Mouse (Mus musculus) neural tube, embryonic 12.5 days (tissue): ENCODE measurements around the gene Itga7. TPM values are rescaled to one million over a fixed set of nuclear protein-coding genes. Genes with fewer than 3 reads are reported as not detected.

Experiments used
- ATAC-seq: fragments of 200-750 bp; cut with Nextera tagmentation; 2 replicates; pipeline ENCODE4 v1.8.0; 2017; ENCODE audit warnings: low read depth, mild to moderate bottlenecking, moderate TSS enrichment, moderate library complexity; ENCODE audit not compliant: low FRiP score
- H3K27ac ChIP-seq: fragments of 300-500 bp; sonication (generic); 2 replicates; pipeline ENCODE4 v1.5.1; 2016
- H3K27me3 ChIP-seq: fragments of 300-500 bp; sonication (generic); replicated peaks from 2 replicates; pipeline ENCODE4 v1.6.1; 2016; ENCODE audit warnings: mild to moderate bottlenecking
- H3K36me3 ChIP-seq: fragments of 300-500 bp; sonication (generic); 2 replicates; pipeline ENCODE4 v1.6.1; 2016; ENCODE audit warnings: mild to moderate bottlenecking
- H3K4me1 ChIP-seq: fragments of 300-500 bp; sonication (generic); 2 replicates; pipeline ENCODE4 v1.6.1; 2016
- H3K4me2 ChIP-seq: fragments of 300-500 bp; sonication (generic); replicated peaks from 2 replicates; pipeline ENCODE4 v1.6.1; 2016; ENCODE audit warnings: mild to moderate bottlenecking
- H3K4me3 ChIP-seq: fragments of 300-500 bp; sonication (generic); 2 replicates; pipeline ENCODE4 v1.5.1; 2016
- H3K9ac ChIP-seq: fragments of 300-500 bp; sonication (generic); 2 replicates; pipeline ENCODE4 v1.6.1; 2016; ENCODE audit warnings: mild to moderate bottlenecking
- H3K9me3 ChIP-seq: fragments of 300-500 bp; sonication (generic); 2 replicates; pipeline ENCODE4 v1.6.1; 2016; ENCODE audit warnings: mild to moderate bottlenecking
- WGBS: fragments of 180-500 bp; shearing (Covaris S2); methylation state at CpG from one replicate; pipeline ENCODE4 v1.1.7; 2016; 5-methylcytosine and 5-hydroxymethylcytosine counted together
- polyA plus RNA-seq: library from polyadenylated mRNA; unstranded; fragments of >200 nt; fragmentation: Nextera tagmentation; extraction: Ambion mirVana; gene quantifications from 2 replicates; pipeline ENCODE4 v1.2.1, GENCODE M21; 2016

The Itga7 gene
- polyA plus RNA-seq, 1 experiment from 2014 or later, result 8.3 TPM

DNA sequence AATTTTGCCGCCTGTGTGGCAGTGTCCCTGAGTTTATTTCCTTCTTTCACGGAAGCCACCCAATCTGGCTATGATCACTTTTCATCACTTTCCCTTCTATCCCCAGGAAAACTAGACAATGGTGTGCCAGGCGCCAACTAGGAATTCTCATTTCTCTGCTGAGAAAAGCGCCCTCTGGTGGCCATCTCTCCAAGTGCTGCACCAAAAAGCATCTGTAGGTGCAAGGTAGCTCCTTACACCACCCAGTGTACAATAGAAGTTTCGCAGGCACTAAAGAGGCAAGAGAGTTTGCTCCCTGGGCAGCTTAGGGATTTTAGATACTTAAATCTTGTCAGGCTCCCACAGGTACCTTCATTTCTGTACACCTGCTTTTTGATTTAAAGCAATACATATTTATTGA lies 20.4 kb upstream of the Itga7 start:
- Histone ChIP-seq H3K4me2 (no peak overlapping the region), H3K9me3 (no peaks in the 10 kb centered on the region), H3K27me3 (no peaks in the 10 kb centered on the region), H3K36me3 (peaks cover 9% of the 10 kb centered on the region), H3K4me3 (no peak overlapping the region), H3K9ac (no peak overlapping the region), H3K4me1 (peaks cover 17% of the 10 kb centered on the region; the same call in 1 of the 2 replicates), H3K27ac (no peak overlapping the region)
- peak; percentile 42 for ATAC-seq
- 8% methylated on average over 5 of the region's 5 CpGs for WGBS

DNA sequence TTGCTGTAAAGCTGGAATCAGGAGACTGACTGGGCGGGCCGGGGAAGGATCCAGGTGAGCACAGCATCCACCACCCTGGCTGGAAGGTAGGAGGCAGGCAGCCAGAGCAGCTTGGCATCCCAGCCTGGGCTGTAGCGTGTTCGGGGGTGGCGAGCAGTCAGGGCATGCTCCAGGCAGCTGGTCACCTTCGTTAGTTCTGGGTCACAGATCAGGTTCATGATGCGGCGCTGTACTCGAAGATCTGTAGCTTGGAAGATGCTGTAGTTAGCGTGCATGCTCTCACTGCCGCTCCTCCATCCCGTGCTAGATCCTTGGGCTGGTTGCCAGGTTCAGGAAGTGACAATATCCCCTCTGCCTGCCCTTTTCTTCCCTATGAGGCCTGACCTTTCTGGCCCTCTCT lies 19.9 kb upstream of the Itga7 start:
- no peak overlapping the region for H3K4me2 ChIP-seq
- no peak overlapping the region for H3K27ac ChIP-seq
- ATAC-seq, result peak; percentile 10; the same call in 1 of the 2 replicates
- H3K36me3 ChIP-seq, result peaks cover 11% of the 10 kb centered on the region
- 84% methylated on average over 12 of the region's 12 CpGs for WGBS
- H3K4me1 ChIP-seq, result peaks cover 19% of the 10 kb centered on the region; the same call in 1 of the 2 replicates
- no peaks in the 10 kb centered on the region for H3K9me3 ChIP-seq
- no peak overlapping the region for H3K4me3 ChIP-seq
- no peak overlapping the region for H3K9ac ChIP-seq
- H3K27me3 ChIP-seq, result no peaks in the 10 kb centered on the region

DNA sequence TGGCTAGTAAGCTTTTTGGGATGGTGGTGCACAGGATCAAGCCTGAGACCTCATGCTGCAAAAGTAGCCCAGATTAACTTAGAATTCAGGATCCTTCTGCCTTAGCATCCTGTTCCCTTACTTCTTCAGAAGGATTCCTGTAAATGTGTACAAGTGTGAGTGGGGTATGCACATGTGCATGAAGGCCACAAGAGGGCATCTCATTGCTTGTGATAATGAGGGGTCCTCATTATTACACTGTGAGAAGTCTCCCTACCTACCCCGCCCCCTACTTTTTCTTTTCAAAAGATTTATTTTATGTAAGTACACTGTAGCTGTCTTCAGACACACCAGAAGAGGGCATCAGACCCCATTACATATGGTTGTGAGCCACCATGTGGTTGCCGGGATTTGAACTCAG lies 18.1 kb upstream of the Itga7 start:
- no peak overlapping the region for H3K9ac ChIP-seq
- WGBS, result 91% methylated on average over 2 of the region's 2 CpGs

DNA sequence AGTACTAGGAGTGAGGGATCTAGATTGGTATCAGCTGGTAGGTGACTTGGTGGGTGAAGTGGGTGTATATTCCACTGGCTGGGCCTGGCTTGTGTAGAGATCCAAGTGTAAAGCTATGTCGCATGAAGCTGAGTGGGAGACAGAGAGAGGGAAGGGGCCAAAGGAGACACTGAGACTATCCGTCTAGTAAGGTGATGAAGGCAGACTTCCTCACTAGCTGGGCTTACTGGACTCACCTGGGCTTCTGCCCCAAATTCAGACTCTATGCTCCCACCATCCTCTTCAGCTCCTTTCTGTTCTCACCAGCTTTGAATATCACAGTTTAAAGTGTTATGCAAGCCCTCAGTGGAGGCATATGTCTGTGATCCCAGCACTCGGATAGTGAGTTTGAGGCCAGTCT lies 17.0 kb upstream of the Itga7 start:
- Histone ChIP-seq H3K27ac (no peak overlapping the region), H3K4me3 (no peak overlapping the region), H3K36me3 (peaks cover 11% of the 10 kb centered on the region), H3K9ac (no peak overlapping the region), H3K4me2 (no peak overlapping the region), H3K9me3 (no peaks in the 10 kb centered on the region), H3K27me3 (no peaks in the 10 kb centered on the region), H3K4me1 (peaks cover 15% of the 10 kb centered on the region)
- WGBS, result over 99% methylated on average over 3 of the region's 3 CpGs
- ATAC-seq, result no peak

More for the DNA sequence above, 18.1 kb upstream of the Itga7 start:
- Histone ChIP-seq H3K4me3 (no peak overlapping the region), H3K9me3 (no peaks in the 10 kb centered on the region), H3K27ac (no peak overlapping the region), H3K4me2 (no peak overlapping the region), H3K4me1 (peaks cover 14% of the 10 kb centered on the region), H3K36me3 (peaks cover 11% of the 10 kb centered on the region), H3K27me3 (no peaks in the 10 kb centered on the region)
- no peak for ATAC-seq

DNA sequence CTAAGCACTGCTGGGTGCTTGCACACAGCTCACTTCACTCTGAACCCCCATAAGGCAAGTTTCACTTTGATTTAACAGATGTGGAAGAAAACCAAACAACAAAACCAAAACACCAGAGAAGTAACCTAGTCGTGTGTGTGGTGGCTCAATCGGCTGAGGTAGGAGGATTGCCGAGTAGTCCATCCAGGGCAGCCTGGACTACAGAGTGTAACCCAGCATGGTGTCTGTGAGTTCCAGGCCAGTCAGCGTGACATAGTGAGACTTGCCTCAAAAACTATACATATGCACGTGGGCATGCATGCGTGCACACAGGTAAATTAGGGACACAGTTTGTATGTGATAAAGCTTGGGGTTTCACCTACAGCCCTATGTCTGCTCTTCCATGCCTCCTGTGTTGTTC lies 16.2 kb upstream of the Itga7 start:
- Histone ChIP-seq H3K27me3 (no peaks in the 10 kb centered on the region), H3K9me3 (no peaks in the 10 kb centered on the region), H3K36me3 (peaks cover 11% of the 10 kb centered on the region), H3K4me1 (peaks cover 23% of the 10 kb centered on the region), H3K4me2 (no peak overlapping the region), H3K27ac (no peak overlapping the region), H3K4me3 (no peak overlapping the region), H3K9ac (no peak overlapping the region)
- no peak for ATAC-seq
- WGBS, result 91% methylated on average over 6 of the region's 6 CpGs

DNA sequence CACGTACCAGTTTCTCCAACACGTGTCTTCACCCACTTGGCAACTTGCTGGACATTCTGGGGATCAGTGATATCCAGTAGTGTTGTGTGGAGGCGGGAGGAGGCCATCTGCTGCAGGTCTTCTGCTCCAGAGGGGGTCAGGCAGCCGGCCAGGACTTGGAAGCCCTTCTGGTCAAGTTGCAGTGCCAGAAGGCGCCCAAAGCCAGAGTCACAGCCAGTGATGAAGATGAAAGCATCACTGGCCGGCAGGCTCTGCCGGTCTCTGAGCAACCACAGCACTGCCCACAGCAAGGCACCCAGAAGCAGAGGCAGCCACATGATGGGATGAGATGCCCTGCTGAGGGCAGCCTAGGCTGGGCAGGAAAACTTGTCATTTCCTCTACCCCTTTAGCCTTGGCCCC lies 15.4 kb upstream of the Itga7 start:
- Histone ChIP-seq H3K36me3 (peaks cover 11% of the 10 kb centered on the region), H3K9ac (no peak overlapping the region), H3K27ac (no peak overlapping the region), H3K9me3 (no peaks in the 10 kb centered on the region), H3K27me3 (no peaks in the 10 kb centered on the region), H3K4me2 (no peak overlapping the region), H3K4me3 (no peak overlapping the region), H3K4me1 (peaks cover 28% of the 10 kb centered on the region)
- WGBS, result 78% methylated on average over 7 of the region's 7 CpGs
- no peak for ATAC-seq

DNA sequence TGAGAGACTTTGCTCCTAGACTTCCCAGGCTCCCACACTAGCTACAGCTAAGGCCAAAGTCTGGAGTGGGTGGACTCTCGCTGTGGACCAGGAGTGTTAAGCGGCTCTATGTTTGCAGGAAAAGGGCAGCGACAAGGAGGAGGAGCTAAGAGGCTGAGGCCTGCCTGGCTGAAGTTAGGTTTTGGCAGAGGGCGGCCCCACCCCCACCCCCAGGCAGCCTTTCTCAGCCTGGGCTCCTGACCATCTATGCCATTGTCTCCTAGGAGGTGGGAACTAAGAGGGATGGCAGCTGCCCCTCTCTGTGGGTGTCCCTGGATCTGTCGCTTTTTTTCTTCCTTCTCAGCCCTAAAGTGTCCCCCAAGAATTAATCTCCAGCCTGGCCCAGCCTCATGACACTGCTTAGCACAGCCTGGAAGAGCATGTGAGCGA lies 14.4 kb upstream of the Itga7 start:
- H3K27me3 ChIP-seq, result no peaks in the 10 kb centered on the region
- 21% methylated on average over 6 of the region's 6 CpGs for WGBS
- H3K9ac ChIP-seq, result no peak overlapping the region; the same call in 1 of the 2 replicates
- H3K9me3 ChIP-seq, result no peaks in the 10 kb centered on the region
- no peak overlapping the region for H3K4me3 ChIP-seq
- no peak for ATAC-seq
- peaks cover 35% of the 10 kb centered on the region for H3K4me1 ChIP-seq
- H3K27ac ChIP-seq, result 0 out of 2 replicates have a peak overlapping the region, but pooled peaks have one; percentile 42
- H3K4me2 ChIP-seq, result 0 out of 2 replicates have a peak overlapping the region, but pooled peaks have one; percentile 1
- H3K36me3 ChIP-seq, result peaks cover 11% of the 10 kb centered on the region

DNA sequence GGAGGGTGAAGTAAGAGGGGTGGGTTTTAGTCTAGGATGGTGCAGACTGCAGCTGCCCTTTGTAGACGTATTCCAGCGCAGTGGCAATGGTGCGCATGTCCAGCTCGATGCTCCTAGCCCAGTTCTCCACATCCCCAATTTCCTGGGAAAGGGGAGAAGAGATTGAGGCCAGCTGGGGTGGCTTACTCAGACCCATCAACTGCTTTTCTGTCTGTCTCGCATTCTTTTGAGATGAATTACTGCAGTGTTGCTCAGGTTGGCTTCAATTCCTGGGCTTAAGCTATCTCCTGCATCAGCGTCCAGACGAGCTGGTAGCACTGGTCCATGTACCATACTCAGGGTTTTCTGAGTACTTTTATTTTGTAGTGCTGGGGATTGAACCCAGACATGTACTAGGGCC lies 13.7 kb upstream of the Itga7 start:
- Histone ChIP-seq H3K27ac (no peak overlapping the region), H3K36me3 (peaks cover 11% of the 10 kb centered on the region), H3K4me2 (no peak overlapping the region), H3K9ac (no peak overlapping the region), H3K9me3 (no peaks in the 10 kb centered on the region), H3K27me3 (no peaks in the 10 kb centered on the region), H3K4me1 (peaks cover 35% of the 10 kb centered on the region), H3K4me3 (no peak overlapping the region)
- WGBS, result 84% methylated on average over 7 of the region's 7 CpGs
- ATAC-seq, result no peak

DNA sequence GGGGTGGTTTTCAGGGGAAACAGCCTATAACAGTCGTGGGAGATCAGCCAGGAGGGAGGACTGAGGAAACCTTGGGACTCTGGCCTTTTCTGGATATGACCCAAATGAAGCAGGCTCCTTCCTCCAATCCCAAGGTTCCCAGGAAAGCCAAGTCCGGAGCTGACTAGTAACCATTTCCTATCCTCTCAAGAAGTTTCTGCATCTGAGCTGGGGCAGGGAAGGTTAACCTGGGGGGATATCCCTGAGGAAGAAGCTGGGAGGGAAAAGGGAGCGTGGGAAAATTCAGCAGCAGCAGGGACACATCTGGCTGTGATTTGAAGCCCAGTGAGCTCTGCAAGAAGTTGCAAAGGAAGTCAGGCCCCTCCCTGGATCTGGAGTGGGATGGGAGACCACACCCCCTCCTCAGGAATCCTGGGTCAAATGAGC lies 12.9 kb upstream of the Itga7 start:
- Histone ChIP-seq H3K4me1 (peaks cover 35% of the 10 kb centered on the region), H3K27me3 (no peaks in the 10 kb centered on the region), H3K4me2 (no peak overlapping the region), H3K9me3 (no peaks in the 10 kb centered on the region), H3K9ac (no peak overlapping the region), H3K4me3 (no peak overlapping the region), H3K27ac (no peak overlapping the region), H3K36me3 (peaks cover 11% of the 10 kb centered on the region)
- WGBS, result 74% methylated on average over 3 of the region's 3 CpGs
- ATAC-seq, result no peak

DNA sequence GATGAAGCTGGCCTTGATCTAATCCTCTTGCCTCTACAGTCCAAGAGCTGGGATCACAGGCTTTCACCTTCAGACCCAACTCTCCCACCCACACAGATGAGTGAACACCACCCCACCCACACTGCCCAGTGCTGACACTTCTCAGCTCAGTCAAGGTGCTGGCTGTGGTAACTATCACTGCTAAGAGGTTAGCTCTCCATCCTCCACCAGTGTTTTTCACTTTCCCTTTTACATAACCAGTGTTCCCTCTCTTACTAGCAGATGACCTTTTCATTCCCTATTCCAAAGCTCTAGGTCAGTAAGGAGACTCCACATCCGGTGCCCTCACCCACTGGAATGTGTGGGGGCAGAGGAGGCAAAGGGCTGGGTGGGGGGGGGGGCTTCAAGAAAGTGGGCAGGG lies 12.4 kb upstream of the Itga7 start:
- Histone ChIP-seq H3K4me2 (no peak overlapping the region), H3K9me3 (no peaks in the 10 kb centered on the region), H3K27ac (no peak overlapping the region), H3K36me3 (peaks cover 11% of the 10 kb centered on the region), H3K27me3 (no peaks in the 10 kb centered on the region), H3K4me3 (no peak overlapping the region), H3K9ac (no peak overlapping the region), H3K4me1 (peaks cover 35% of the 10 kb centered on the region)
- WGBS, result 62% methylated on average over 1 of the region's 1 CpGs
- no peak for ATAC-seq

DNA sequence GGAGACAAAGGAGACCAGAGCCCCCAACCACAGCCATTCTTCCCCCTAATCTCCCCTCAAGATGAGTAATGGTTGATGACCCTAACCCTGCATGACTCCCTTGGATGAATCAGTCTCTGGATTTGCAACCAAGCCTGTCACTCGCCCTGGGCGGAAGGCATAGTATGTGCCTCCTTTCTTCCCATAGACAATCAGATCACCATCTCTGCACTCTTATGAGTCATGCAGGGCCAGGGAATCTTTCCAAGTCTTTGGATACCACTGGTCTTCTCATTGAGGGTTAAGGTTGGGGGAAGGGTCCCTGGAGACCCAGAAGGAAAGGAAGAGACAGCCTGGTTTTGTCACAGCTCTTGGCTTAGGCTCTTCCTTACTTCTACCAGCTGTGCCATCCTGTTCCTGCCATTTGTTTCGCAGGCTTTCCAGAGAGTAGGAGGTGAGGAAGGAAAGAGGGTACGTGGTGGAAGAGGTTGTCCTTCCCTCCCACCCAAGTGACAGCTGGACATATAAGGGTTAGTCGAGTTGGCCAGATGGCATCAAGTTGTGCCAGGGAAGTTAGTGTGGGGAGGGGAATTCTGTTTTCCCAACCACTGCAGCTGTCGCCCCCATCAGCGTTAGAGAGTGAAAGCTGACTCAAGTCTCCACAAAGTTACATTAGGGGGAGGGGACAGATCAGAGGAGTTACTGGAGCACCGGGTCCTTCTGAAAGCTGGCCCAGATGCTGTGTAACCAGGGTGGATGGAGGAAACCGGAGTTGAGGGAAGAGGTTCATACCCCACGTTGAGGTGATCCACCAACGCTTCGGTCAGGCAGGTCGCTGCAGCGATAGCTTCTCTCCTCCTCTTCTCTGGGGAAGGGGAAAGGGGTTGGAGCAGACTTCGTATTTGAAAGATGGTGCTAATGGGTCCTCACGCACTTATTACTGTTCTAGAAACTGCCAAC lies 11.5 kb upstream of the Itga7 start:
- H3K27me3 ChIP-seq, result no peaks in the 10 kb centered on the region
- peak overlapping the region; percentile 84 for H3K4me3 ChIP-seq
- H3K4me2 ChIP-seq, result peak overlapping the region; percentile 67
- H3K36me3 ChIP-seq, result peaks cover 11% of the 10 kb centered on the region
- H3K9me3 ChIP-seq, result no peaks in the 10 kb centered on the region
- ATAC-seq, result no peak
- H3K9ac ChIP-seq, result peak overlapping the region; percentile 76; the same call in 1 of the 2 replicates
- WGBS, result 76% methylated on average over 16 of the region's 16 CpGs
- H3K4me1 ChIP-seq, result peaks cover 35% of the 10 kb centered on the region
- no peak overlapping the region for H3K27ac ChIP-seq

DNA sequence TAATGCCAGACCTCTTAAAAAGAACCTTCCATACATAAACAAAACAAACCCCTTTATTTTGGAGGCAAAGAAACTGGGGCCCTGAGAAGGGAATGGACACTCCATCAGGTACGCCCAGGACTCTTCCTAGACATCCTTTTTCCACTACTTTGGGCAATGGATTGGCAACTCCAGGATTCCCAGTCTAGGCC lies 10.9 kb upstream of the Itga7 start, which contains the start of gene Rdh5:
Gene Rdh5 (minus strand): TSS at position 67 of the 191 bp plus-strand sequence.
- Histone ChIP-seq H3K4me3 (peak within 1 kb of the TSS; percentile 84), H3K36me3 (peaks cover 5% of the 10 kb centered on the region; the same call in 1 of the 2 replicates), H3K9me3 (no peaks in the 10 kb centered on the region), H3K4me2 (peak within 1 kb of the TSS; percentile 67), H3K27ac (peak within 1 kb of the TSS; percentile 78), H3K27me3 (no peaks in the 10 kb centered on the region), H3K4me1 (peaks cover 35% of the 10 kb centered on the region), H3K9ac (peak within 1 kb of the TSS; percentile 76)
- whole genome bisulfite sequencing, result 8% methylated on average over 1 of the region's 1 CpGs
- no peak for ATAC-seq
